In the genomic region with DNA sequence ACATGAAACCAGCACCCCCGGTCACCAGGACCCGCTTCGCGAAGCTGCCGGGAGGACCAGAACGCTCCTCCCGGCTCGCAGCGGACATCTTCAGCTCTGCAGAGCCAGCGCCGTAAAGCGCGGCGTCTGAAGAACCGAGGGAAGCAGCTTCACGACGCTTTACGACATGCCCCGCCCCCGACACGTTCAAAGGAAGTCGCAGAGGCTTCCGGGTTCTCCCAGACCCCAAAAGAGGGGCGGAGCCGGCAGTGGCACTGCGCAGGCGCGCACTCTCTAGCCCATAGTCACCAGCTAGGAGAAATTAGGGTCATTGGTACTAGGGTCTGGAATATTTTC, we compare ENCODE assay signal across 8 mouse cellular contexts. TPM values are rescaled to one million over a fixed set of nuclear protein-coding genes. Genes with fewer than 3 reads are reported as not detected.
DNase-seq lines count a peak whose midpoint lies in the region; ATAC-seq and TF ChIP-seq lines count a peak whose summit lies in the region.

A gene (minus strand): TSS at position 114 of the 336 bp plus-strand sequence.

- intact Hi-C loops in heart, adult 2 months (cut with DNase I), result loop anchor here (1.0 kb wide), 1 partner anchor 43 kb away; no protein-coding TSS in a partner anchor

- peak within 1 kb of the TSS; percentile 83 for H3K9ac ChIP-seq in embryonic facial prominence, embryonic 14.5 days (ENCODE audit: low read depth, low read length)
- H3K9ac ChIP-seq in heart, adult 2 months (ENCODE audit: low read depth, low read length), result peak within 1 kb of the TSS; percentile 63
- H3K9ac ChIP-seq in limb, embryonic 13.5 days, result peak within 1 kb of the TSS; percentile 85
- peak within 1 kb of the TSS; percentile 83 for H3K9ac ChIP-seq in midbrain, embryonic 16.5 days (ENCODE audit: low read depth, low read length)

- H3K27ac ChIP-seq in embryonic facial prominence, embryonic 14.5 days (replicated peaks; ENCODE audit: low read depth, low read length), result 0 out of 2 replicates have a peak within 1 kb of the TSS, but pooled peaks have one; percentile 7
- H3K27ac ChIP-seq in heart, adult 2 months, result peak within 1 kb of the TSS; percentile 88
- peak within 1 kb of the TSS; percentile 11; the same call in 1 of the 2 replicates for H3K27ac ChIP-seq in limb, embryonic 13.5 days
- H3K27ac ChIP-seq in midbrain, embryonic 16.5 days (ENCODE audit: low read length), result peak within 1 kb of the TSS; percentile 60

- WGBS in embryonic facial prominence, embryonic 14.5 days, result 0% methylated on average over 28 of the region's 28 CpGs
- under 1% methylated on average over 28 of the region's 28 CpGs for WGBS in heart, adult 2 months
- under 1% methylated on average over 28 of the region's 28 CpGs for WGBS in limb, embryonic 13.5 days
- 0% methylated on average over 26 of the region's 28 CpGs for WGBS in midbrain, embryonic 16.5 days

- DNase-seq in 3T3-L1 (ENCODE audit: low read depth, low spot score), result peak; percentile 99
- peak; percentile 78 to 93 for DNase-seq in adrenal gland, postnatal 4 days (ENCODE audit: low spot score in 2 of 2)
- peak; percentile 100 for DNase-seq in embryonic facial prominence, embryonic 14.5 days (ENCODE audit: low spot score)
- peak; percentile 98 for DNase-seq in heart, adult 2 months
- DNase-seq in kidney, adult 8-10 months, result peak; percentile 99 to 100
- peak; percentile 88 to 99 for DNase-seq in spleen, postnatal 10 days (ENCODE audit: low spot score in 2 of 2)

- 0 out of 2 replicates have a peak, but pooled peaks cover 1% of the 10 kb centered on the region for H3K79me2 ChIP-seq in heart, adult 2 months (replicated peaks; ENCODE audit: control insufficient read depth, insufficient read depth, low read length)

- no peaks in the 10 kb centered on the region for H3K9me3 ChIP-seq in embryonic facial prominence, embryonic 14.5 days (ENCODE audit: control insufficient read depth, low read length)
- no peaks in the 10 kb centered on the region for H3K9me3 ChIP-seq in limb, embryonic 13.5 days
- no peaks in the 10 kb centered on the region for H3K9me3 ChIP-seq in midbrain, embryonic 16.5 days (replicated peaks; ENCODE audit: control insufficient read depth, low read length, poor library complexity, severe bottlenecking)

- TF ChIP-seq EP300 in heart, adult 2 months (IDR thresholded peaks at IDR 0.05; ENCODE audit: insufficient read depth, low read depth, low read length), result peak; percentile 72; the same call in 1 of the 2 replicates

- peaks cover 9% of the 10 kb centered on the region for H3K4me1 ChIP-seq in embryonic facial prominence, embryonic 14.5 days (ENCODE audit: control insufficient read depth, insufficient read depth, low read length)
- peaks cover 4% of the 10 kb centered on the region for H3K4me1 ChIP-seq in heart, adult 2 months (ENCODE audit: control insufficient read depth, insufficient read depth, low read length)
- H3K4me1 ChIP-seq in limb, embryonic 13.5 days, result peaks cover 21% of the 10 kb centered on the region
- H3K4me1 ChIP-seq in midbrain, embryonic 16.5 days (ENCODE audit: control insufficient read depth, insufficient read depth, low read length), result peaks cover 11% of the 10 kb centered on the region

- H3K36me3 ChIP-seq in embryonic facial prominence, embryonic 14.5 days (ENCODE audit: control insufficient read depth, insufficient read depth, low read length), result peaks cover 24% of the 10 kb centered on the region
- H3K36me3 ChIP-seq in heart, adult 2 months (ENCODE audit: control insufficient read depth, insufficient read depth, low read length), result no peaks in the 10 kb centered on the region
- peaks cover 19% of the 10 kb centered on the region for H3K36me3 ChIP-seq in limb, embryonic 13.5 days
- no peaks in the 10 kb centered on the region for H3K36me3 ChIP-seq in midbrain, embryonic 16.5 days (ENCODE audit: control insufficient read depth, insufficient read depth, low read length)

- no peak for TF ChIP-seq CTCF in heart, adult 2 months (IDR thresholded peaks at IDR 0.05)

- H3K4me3 ChIP-seq in embryonic facial prominence, embryonic 14.5 days (ENCODE audit: low read depth, low read length), result peak within 1 kb of the TSS; percentile 65
- H3K4me3 ChIP-seq in heart, adult 2 months, result peak within 1 kb of the TSS; percentile 67
- peak within 1 kb of the TSS; percentile 83 for H3K4me3 ChIP-seq in limb, embryonic 13.5 days
- peak within 1 kb of the TSS; percentile 71 for H3K4me3 ChIP-seq in midbrain, embryonic 16.5 days (ENCODE audit: low read depth, low read length)

- H3K4me2 ChIP-seq in embryonic facial prominence, embryonic 14.5 days (ENCODE audit: low read depth, low read length), result peak within 1 kb of the TSS; percentile 84
- peak within 1 kb of the TSS; percentile 87 for H3K4me2 ChIP-seq in limb, embryonic 13.5 days (replicated peaks)
- H3K4me2 ChIP-seq in midbrain, embryonic 16.5 days (ENCODE audit: low read length), result peak within 1 kb of the TSS; percentile 93

- H3K27me3 ChIP-seq in embryonic facial prominence, embryonic 14.5 days (replicated peaks; ENCODE audit: control insufficient read depth, insufficient read depth, low read length), result no peaks in the 10 kb centered on the region
- no peaks in the 10 kb centered on the region for H3K27me3 ChIP-seq in heart, adult 2 months (ENCODE audit: control insufficient read depth, insufficient read depth, low read length)
- 0 out of 2 replicates have a peak, but pooled peaks cover 4% of the 10 kb centered on the region for H3K27me3 ChIP-seq in limb, embryonic 13.5 days
- no peaks in the 10 kb centered on the region for H3K27me3 ChIP-seq in midbrain, embryonic 16.5 days (ENCODE audit: control insufficient read depth, insufficient read depth, low read depth, low read length)

- ATAC-seq in embryonic facial prominence, embryonic 14.5 days (ENCODE audit: low read depth), result peak; percentile 72
- ATAC-seq in limb, embryonic 13.5 days (ENCODE audit: low FRiP score, low read depth), result peak; percentile 77
- peak; percentile 84 for ATAC-seq in midbrain, embryonic 16.5 days

- peak; percentile 98 for TF ChIP-seq POLR2A in heart, adult 2 months (IDR thresholded peaks at IDR 0.05; ENCODE audit: insufficient read depth, low read depth, low read length)

RNA-seq across cellular contexts. Expression of the gene that starts here (rescaled TPM):
- 10 to 100 TPM; 28.6 to 31.1 TPM for total RNA-seq in adrenal gland, postnatal 4 days (2021)
- 38.3 and 42.0 TPM in 2 replicates for polyA plus RNA-seq in embryonic facial prominence, embryonic 14.5 days (2014; fragmentation: Nextera tagmentation; extraction: Ambion mirVana)
- total RNA-seq in heart, adult 2 months (2021), result 10 to 100 TPM in 1 of 2 experiments, 1 to 10 TPM in 1; 8.7 to 10.3 TPM
- 6.4 and 11.4 TPM in 2 replicates for polyA plus RNA-seq in heart, adult 2 months (2012; rRNA removed)
- 38.3 and 38.8 TPM in 2 replicates for polyA plus RNA-seq in limb, embryonic 13.5 days (2015; fragmentation: Nextera tagmentation; extraction: Ambion mirVana)
- polyA plus RNA-seq in midbrain, embryonic 16.5 days (2015; fragmentation: Nextera tagmentation; extraction: Ambion mirVana), result 15.2 and 16.4 TPM in 2 replicates

Comparison
In these comparisons a context has a peak if more than half of its experiments do, and no peak if none do; other contexts are left out.
1. Peak in every context shown above with its lines: DNase-seq, ATAC-seq, H3K4me3 ChIP-seq and H3K27ac ChIP-seq.
2. H3K27ac ChIP-seq: peak in every context shown above with its lines; median percentile 88 in heart, adult 2 months; 60 in midbrain, embryonic 16.5 days; 11 in limb, embryonic 13.5 days; 7 in embryonic facial prominence, embryonic 14.5 days.